Mouse (Mus musculus): ENCODE data around the gene Kctd2.
"Not testable (repeated sequence)": the region's sequence is repeated elsewhere in the genome, so short reads cannot be mapped to it uniquely, and the experiment has no call there.

The Kctd2 gene

DNA sequence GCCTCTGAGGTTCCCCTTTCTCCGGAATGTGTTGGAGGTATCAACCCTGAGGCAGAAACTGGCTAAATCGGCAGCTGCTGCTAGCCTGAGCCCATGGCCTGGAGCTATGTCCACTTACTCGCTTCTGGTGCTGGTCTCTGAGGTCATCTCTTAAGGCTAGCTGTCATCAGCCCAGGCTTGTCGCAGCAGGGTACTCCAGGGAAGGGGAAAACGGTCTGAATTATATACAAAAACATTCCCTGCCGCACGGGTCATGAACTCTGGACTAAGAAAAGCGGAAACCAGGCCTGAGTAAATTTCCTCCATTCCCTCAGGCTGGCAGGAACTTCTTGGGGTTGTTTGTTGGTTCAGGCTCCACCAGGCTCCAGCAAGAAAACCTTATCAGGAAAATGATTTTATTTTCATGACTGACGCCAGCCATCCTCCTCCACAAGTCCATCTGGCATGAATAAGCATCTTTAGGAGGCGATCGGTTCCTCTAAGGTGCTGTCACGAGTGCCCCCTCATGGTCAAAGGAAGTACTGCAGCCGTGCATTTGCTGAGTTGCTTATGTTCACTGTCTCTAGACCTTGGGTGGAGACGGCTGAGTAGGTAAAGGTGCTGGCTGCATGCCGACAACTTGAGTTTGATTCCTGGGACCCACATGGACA is 53.8 kb downstream of the Kctd2 start:
- peak; percentile 99 for DNase-seq (ENCODE audit: low spot score)

DNA sequence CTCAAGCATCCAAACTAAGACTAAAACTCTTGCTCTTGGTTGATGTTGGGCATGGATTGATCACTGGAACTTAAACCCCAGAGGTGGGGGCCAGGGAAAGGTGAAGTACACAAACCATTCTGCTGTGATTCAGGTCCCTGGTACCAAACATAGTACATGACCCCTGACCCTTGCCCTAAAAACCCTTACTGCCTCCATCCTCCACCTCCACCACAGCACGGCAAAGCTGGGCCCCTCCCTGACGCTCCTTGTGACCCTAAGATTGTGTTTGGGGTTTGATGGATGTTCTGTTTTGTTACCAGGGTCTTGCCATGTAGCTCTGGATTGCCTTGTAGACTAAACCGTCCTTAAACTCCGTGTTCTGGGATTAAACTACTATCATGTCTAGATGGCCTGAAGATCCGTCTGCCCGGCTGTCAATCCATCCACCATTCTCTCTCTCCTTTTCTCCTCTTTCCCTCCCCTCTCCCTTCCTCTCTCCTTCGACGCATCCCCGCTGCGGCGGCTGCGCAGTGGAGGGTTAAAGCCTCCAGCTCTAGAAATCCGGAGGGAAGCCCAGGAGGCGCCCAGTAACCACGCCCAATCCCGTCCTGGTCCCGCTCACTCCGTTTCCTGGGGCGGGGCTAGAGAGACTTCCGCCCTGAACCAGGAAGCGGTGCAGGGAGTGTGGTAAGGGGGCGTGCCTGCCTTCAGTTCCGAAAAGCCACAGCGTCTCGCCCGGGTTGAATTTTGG is 55.3 kb downstream of the Kctd2 start, which contains the start of gene Armc7:
Gene Armc7 (plus strand): TSS at position 643 of the 733 bp plus-strand sequence.
- peak; percentile 98 for DNase-seq (ENCODE audit: low spot score)

DNA sequence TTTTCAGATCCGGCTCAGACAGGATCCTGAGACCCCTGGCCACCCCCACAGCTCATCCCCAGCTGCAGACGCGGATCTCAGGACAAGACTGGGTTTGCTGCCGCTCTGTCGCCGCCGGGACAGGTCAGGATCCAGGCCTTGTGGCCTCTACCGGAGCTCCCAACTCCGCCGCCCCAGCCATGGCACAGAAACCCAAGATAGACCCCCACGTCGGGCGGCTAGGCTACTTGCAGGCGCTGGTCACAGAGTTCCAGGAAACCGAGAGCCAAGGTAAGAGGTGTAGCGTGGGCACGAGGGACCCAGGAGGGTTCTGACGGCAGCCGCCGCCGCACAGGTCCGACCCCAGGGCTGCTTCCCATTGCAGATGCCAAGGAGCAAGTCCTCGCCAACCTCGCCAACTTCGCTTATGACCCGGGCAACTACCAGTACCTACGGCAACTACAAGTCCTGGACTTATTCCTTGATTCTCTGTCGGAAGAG is 55.9 kb downstream of the Kctd2 start:
- DNase-seq (ENCODE audit: low spot score): no peak

DNA sequence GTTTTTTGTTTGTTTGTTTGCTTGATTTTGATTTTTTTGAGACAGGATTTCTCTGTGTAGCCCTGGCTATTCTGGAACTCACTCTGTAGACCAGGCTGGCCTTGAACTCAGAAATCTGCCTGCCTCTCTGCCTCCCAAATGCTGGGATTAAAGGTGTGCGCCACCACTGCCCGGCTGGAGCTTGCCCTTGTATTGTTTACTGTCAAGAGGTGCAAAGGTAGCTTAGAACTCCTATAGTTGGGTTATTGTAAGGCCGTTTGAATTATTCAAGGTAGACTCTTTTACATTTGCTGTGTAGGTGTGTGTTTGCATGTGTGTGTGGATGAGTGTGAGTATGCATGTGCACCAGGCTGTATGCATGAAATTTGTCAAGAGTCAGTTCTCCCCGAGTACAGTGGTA is 56.7 kb downstream of the Kctd2 start:
- not testable (repeated sequence) for DNase-seq (ENCODE audit: low spot score)

DNA sequence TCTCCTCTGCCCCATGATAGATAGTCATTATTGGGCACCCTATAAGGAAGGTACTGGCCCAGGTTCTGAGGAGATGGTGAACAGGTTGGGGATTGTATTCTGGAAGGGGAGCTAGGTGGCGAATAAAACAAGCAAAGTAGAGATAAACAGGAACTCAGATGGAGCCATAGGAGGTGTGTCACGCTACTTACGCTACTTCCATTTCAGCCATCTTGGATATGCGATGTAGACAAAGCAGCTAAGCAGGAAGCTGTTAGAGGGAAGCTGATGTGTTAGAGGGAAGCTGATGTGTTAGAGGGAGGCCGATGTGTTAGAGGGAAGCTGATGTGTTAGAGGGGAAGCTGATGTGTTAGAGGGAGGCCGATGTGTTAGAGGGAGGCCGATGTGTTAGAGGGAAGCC is 57.5 kb downstream of the Kctd2 start:
- not testable (repeated sequence) for DNase-seq (ENCODE audit: low spot score)

DNA sequence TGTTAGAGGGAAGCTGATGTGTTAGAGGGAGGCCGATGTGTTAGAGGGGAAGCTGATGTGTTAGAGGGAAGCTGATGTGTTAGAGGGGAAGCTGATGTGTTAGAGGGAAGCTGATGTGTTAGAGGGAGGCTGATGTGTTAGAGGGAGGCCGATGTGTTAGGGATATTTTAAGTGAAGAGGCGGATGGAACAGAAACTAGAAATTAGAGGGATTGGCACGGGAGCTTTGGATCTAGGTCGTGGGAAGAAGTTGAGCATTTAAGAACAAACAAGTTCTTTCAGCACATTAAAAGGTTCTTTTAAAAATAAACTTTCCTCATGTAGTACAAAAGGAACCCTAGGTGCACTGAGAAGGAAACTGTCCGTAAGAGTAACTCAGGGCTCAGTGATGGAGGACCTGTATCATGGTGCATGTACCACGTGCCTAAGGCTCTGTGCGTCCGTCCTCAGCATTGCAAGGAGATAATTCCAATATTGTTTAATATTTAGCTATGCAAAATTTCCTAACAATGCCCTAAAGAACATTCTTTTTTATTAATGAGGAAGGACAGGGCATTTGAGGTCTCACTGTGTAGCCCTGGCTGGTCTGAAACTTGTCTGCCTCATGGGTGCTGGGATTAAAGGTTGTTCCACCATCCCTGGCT is 58.5 kb downstream of the Kctd2 start:
- DNase-seq (ENCODE audit: low spot score): no peak

All from retina, embryonic 14.5 days (tissue).